Mouse (Mus musculus) layer of hippocampus, adult 9-10 months (tissue): Measurements from ENCODE around the gene Dpp9.

Experiments used
- DNase-seq: peaks from one replicate; pipeline ENCODE4 v3.0.0; 2022; ENCODE audit warnings: low spot score

Gene Dpp9

GRCm38 (mm10) chr17:56183658-56184103, 35.0 kb downstream of the Dpp9 start, which contains the start of gene Mydgf:
Gene Mydgf (minus strand): TSS chr17:56183920.
- DNase-seq = peak; percentile 90

GRCm38 (mm10) chr17:56182975-56183657, 35.6 kb downstream of the Dpp9 start:
- no peak for DNase-seq

- no peak for DNase-seq
Measured at GRCm38 (mm10) chr17:56175416-56175815, 43.3 kb downstream of the Dpp9 start.

- DNase-seq = no peak
Measured at GRCm38 (mm10) chr17:56173401-56174046, 45.2 kb downstream of the Dpp9 start.

GRCm38 (mm10) chr17:56171881-56172280, 46.8 kb downstream of the Dpp9 start:
- DNase-seq = no peak

GRCm38 (mm10) chr17:56171456-56171855, 47.2 kb downstream of the Dpp9 start:
- DNase-seq = no peak

DNA sequence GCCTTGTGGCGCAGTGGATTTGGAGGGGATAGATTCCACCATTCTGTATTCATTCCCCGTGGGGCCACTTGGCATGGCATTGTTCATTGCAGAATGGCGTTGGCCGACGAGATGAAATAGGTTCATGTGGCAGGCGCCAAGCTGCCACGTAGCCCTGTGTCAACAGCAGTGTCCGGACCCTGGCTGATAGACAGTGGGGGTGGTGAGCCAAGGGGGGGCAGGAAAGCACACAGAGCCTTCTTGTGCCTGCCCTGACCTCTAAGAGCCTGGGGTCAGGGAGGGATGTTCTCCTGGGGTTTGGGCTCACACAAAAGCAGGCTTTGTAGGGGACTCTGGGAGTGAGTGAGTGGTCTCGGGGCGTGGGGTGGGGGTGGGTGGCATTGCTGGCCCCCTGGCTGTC, 48.1 kb downstream of the Dpp9 start:
- DNase-seq = no peak

DNA sequence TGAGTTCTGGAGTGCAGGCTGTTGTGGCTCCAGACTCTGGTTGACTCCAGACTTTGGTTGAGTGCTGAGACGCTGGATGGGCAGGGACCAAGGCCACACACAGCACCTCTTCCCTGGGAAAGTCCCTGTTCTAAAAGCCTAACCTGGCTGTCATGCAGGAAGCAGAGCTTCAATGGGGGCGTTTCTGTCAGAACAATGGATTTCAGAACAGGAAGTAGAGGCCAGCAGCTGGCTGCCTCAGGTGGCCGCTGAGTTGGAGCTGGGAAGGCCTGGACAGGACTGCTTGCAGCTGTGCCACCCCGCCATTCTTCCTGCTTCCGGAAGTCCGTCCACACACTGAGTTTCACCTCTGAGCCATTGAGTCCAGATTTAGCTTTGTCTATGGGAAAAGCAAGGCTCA, 48.9 kb downstream of the Dpp9 start:
- DNase-seq = no peak

- no peak for DNase-seq
Measured at GRCm38 (mm10) chr17:56165671-56166070, 53.0 kb downstream of the Dpp9 start.

DNA sequence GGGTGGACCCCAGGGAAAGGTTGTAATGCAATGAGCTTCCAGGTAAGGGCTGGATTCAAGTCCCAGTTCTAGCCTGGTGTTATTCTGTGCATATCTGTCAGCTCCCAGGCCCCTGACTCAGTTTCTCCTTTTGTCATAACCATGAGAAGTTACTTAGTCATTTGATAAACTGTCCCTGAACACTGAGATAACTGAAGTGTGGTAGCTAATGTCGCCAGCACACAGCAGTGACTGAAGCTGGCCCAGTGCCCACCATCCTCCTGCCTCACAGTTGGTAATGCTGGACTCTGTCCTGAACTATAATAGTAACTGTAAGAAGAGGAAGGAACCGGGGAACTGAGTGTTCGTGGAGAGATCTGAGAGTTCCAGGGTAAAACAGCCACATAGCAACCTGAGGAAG, 54.2 kb downstream of the Dpp9 start:
- no peak for DNase-seq

DNA sequence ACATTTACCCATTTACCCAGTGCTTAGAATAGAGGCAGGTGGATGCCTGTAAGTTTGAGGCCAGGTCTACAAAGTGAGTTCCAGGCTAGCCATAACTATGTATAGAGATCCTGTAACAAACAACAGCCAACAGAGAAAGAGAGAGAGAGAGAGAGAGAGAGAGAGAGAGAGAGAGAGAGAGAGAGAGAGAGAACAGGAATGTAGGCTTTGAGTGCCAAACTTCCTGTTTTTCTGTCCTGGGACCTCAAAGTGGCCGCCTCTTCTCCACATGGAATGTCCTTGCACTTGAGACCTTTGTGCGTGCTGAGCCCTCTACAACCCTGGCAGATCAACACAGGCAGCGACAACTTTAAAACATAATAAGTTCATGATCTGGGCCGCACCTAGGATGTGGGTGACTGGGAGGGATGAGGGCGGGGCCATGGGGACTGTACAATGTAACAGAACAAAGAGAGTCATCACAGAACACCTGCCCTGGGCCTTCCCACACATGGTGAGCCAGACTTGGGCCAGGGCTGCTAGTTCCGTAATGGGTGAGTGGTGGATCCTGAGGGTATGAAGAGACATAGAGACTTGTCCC, 55.1 kb downstream of the Dpp9 start:
- no peak for DNase-seq

DNA sequence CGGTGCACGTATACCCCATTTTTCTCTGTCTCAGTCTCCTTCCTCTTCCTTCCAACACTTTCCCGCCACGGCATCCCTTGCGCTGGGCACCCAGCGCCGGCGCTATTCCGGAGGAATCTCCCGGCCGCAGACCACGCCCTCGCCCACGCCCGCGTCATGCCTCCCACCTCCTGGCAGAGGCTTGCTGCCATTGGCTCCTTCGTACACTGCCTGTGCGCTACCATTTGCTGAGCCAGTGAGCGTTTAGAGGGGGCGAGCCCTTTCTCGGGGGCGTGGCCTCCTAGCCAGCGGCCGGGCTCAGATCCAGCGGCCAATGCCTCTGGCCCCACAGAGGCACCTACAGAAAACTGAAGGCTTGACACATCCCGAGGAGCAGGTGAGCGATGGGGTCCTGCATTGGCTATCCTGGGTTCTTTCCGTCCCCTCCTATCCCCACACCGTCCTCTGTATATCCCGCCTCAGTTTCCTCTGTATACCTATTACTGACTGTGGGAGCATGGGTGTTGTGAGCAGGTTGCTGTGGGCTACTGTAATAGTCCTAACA, 56.4 kb downstream of the Dpp9 start, which contains the start of gene Tnfaip8l1:
TSS of gene Tnfaip8l1 (plus strand) at position 247 of the 544 bp plus-strand sequence.
- DNase-seq = peak; percentile 85

DNA sequence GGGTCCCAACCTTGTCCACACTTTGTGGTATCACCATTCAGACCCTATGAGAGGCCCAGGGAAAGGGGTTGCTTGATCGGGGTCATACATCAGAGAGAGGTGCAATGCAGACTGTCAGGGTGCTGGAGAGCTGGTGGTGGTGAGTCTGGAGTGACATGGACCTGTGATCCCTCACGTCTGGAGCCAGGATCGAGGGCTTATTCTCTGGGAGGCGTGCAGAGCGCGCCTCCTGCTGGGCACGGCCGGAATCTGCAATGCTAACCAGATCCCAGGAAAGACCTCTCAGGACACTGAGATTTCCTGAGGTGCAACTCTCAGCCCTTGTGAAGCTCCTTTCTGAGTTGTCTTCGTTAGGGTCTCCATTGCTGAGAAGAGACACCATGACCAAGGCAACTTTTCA, 59.0 kb downstream of the Dpp9 start:
- no peak for DNase-seq

GRCm38 (mm10) chr17:56153643-56154042, 65.1 kb downstream of the Dpp9 start:
- DNase-seq = no peak

DNA sequence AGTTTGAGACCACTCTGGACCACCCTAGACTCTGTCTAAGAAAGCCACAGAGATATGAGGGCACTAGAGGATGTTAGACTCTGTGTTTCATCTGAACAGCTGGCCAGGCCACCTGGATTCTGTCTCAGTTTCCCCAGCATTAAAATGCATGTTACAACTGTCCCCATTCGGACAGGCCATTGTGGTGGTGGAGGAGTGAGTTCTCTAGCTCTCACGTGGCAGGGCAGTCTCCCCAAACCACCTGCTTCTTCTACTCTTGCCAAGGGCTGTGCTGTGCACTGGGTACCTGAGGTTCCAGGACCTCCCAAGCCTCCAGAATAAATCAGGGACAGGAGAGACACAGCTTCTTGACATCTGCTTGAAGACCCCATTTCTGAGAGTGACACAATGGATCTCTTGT, 68.8 kb downstream of the Dpp9 start:
- DNase-seq = no peak

DNA sequence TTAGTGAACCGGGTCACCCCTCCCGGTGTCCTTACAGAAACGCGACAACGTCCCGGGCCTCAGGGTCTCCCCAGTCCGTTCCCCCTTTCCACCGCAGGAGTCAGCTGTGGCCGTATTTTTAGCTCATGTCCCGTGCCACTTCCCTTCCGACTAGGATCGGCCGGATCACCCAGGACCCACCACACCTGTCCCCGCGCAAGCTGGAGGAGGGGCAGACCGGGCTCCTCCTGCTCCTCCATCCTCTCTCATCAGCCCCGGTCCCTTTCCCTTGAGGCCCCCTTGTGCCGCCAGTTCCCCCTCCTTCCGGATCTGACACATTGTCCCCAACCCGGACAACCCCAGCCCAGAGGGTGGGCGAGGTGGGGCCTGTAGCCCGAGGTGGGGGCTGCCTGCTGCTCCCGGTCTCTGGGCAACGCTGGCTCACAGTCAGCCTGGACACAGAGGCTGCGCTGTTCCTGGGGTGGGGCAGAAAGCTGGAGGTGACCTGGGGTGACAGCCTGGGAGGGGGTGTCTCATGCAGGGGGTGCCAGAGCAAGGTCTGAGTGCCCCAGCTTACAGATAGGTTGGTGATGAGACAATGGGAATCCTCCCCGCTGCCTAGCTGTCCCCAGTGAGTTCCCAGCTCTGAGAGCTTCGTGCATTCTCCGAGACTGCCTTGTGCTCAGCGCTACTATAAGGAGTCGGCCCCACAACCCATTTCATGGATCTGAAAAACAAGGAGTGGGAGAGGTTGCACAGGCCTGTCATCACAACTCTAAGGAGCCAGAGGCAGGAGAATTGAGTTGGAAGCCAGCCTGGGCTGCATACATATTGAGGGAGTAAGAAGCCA, 69.7 kb downstream of the Dpp9 start:
- DNase-seq = no peak

- DNase-seq = no peak
Measured at GRCm38 (mm10) chr17:56148280-56148679, 70.4 kb downstream of the Dpp9 start.

GRCm38 (mm10) chr17:56147420-56147819, 71.3 kb downstream of the Dpp9 start:
- no peak for DNase-seq

- no peak for DNase-seq
Measured at GRCm38 (mm10) chr17:56146131-56146530, 72.6 kb downstream of the Dpp9 start.

DNA sequence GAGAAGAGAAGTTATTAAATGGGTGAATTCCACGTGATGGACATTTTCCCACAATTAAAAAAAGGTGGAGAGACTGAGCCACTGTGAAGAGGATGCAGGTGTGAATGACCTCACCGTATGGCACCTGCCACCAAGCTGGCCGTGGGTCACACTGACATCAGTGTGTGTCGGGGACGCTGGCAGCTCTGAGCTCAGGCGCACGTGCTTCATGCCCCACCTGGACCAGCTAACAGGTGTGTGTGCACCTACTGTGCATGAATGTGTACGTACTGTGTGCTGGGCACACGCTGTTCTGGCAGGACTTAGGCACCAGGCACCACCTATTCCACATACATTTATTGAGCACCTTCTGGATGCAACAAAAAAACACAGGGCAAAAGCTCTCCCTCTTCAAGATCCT, 74.2 kb downstream of the Dpp9 start:
- no peak for DNase-seq

DNA sequence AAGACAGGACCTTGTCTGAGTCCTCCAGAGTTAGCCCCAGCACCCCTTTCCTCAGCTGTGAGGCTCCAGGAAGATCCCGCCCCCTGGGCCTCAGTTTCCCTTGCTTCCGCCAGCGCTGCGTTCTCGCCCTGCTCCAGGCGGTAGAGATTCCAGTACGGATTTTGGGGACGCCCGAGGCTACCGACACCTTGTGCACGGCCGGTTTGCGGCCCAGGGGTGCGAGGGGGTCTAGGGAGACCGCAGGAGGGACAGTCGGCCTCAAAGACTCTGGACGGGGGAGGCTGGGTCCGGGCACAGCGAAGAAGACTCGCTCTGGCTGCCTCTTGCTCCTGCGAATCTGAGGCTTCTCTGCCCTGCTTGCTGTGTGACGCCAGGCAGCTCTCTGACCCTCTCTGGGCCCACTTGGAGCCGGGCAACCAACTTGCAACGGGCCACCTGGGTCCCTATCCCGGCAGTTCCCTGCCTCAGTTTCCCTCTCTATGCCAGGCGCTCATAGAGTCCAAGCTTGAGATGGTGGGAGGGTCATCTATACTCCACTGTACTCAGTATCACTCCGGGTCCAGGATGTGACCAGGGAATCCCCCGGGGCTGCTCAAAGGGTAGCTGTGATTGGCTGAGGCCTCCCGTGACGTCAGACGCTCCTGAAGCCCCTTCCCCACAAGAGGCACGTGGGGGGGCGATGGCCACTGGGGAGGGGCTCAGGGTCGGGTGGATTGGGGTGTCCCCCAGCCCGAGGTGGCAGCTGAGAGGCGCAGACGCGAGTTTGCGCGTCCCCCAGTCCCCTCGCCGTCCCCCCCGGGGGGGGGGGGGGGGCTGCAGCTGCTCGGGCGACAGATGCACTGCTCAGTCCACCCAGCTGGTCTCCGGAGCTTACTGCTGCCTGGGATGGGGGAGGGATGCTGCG, 76.8 kb downstream of the Dpp9 start:
- DNase-seq = no peak
